Mouse (Mus musculus): ENCODE results near the gene Asb8.

The Asb8 gene

GRCm38 (mm10) chr15:98154631-98155030 lies 10.8 kb downstream of the Asb8 start:
- no peak for DNase-seq

GRCm38 (mm10) chr15:98154146-98154545 lies 11.3 kb downstream of the Asb8 start:
- DNase-seq, result no peak

GRCm38 (mm10) chr15:98153625-98154024 lies 11.8 kb downstream of the Asb8 start:
- peak; percentile 75 for DNase-seq

- no peak for DNase-seq
Measured at GRCm38 (mm10) chr15:98152916-98153315, 12.5 kb downstream of the Asb8 start.

- no peak for DNase-seq
Measured at GRCm38 (mm10) chr15:98149166-98149602, 16.2 kb downstream of the Asb8 start.

- peak; percentile 83 for DNase-seq
Measured at GRCm38 (mm10) chr15:98148356-98148755, 17.1 kb downstream of the Asb8 start.

- peak; percentile 91 for DNase-seq
Measured at GRCm38 (mm10) chr15:98145559-98146181, 19.8 kb downstream of the Asb8 start.

GRCm38 (mm10) chr15:98144861-98145507 lies 20.4 kb downstream of the Asb8 start:
- DNase-seq, result no peak

GRCm38 (mm10) chr15:98142515-98142914 lies 22.9 kb downstream of the Asb8 start:
- DNase-seq, result no peak

GRCm38 (mm10) chr15:98140809-98141208 lies 24.6 kb downstream of the Asb8 start:
- DNase-seq, result no peak

GRCm38 (mm10) chr15:98139763-98140162 lies 25.7 kb downstream of the Asb8 start:
- DNase-seq, result no peak

GRCm38 (mm10) chr15:98136871-98137270 lies 28.6 kb downstream of the Asb8 start:
- DNase-seq, result no peak

GRCm38 (mm10) chr15:98135671-98136070 lies 29.8 kb downstream of the Asb8 start:
- no peak for DNase-seq

- no peak for DNase-seq
Measured at GRCm38 (mm10) chr15:98134666-98135065, 30.8 kb downstream of the Asb8 start.

GRCm38 (mm10) chr15:98134034-98134433 lies 31.4 kb downstream of the Asb8 start:
- no peak for DNase-seq

- DNase-seq, result no peak
Measured at GRCm38 (mm10) chr15:98133471-98133870, 32.0 kb downstream of the Asb8 start.

- no peak for DNase-seq
Measured at GRCm38 (mm10) chr15:98131942-98132655, 33.3 kb downstream of the Asb8 start.

GRCm38 (mm10) chr15:98131451-98131850 lies 34.0 kb downstream of the Asb8 start:
- no peak for DNase-seq

- no peak for DNase-seq
Measured at GRCm38 (mm10) chr15:98131001-98131400, 34.4 kb downstream of the Asb8 start.

- no peak for DNase-seq
Measured at GRCm38 (mm10) chr15:98120831-98121230, 44.6 kb downstream of the Asb8 start.

- no peak for DNase-seq
Measured at GRCm38 (mm10) chr15:98119363-98119762, 46.1 kb downstream of the Asb8 start.

- no peak for DNase-seq
Measured at GRCm38 (mm10) chr15:98116287-98116686, 49.1 kb downstream of the Asb8 start.

- no peak for DNase-seq
Measured at GRCm38 (mm10) chr15:98115779-98116163, 49.7 kb downstream of the Asb8 start.

Measured in cerebellum, adult 9-10 months (tissue).